Mouse (Mus musculus) thymus, adult 2 months (tissue): ENCODE data around the gene Fbxl15. TPM values are rescaled to one million over a fixed set of nuclear protein-coding genes. Genes with fewer than 3 reads are reported as not detected.
A peak's percentile ranks its signal among the peaks of the same experiment; 100 is the strongest.

ENCODE experiments used
- DNase-seq: peaks from one replicate; pipeline ENCODE4 v3.0.0; 2021
- H3K27ac ChIP-seq: fragments of 200-500 bp; 2 replicates; pipeline ENCODE4 v1.5.1; 2012; ENCODE audit warnings: low read length, control low read depth; ENCODE audit not compliant: control insufficient read depth, insufficient read depth
- H3K27me3 ChIP-seq: fragments of 200-500 bp; 2 replicates; pipeline ENCODE4 v1.6.1; 2012; ENCODE audit warnings: mild to moderate bottlenecking, low read length, moderate library complexity, mixed read lengths; ENCODE audit not compliant: control insufficient read depth, insufficient read depth
- H3K36me3 ChIP-seq: fragments of 200-500 bp; 2 replicates; pipeline ENCODE4 v1.6.1; 2012; ENCODE audit warnings: mild to moderate bottlenecking, low read length, moderate library complexity; ENCODE audit not compliant: control insufficient read depth, insufficient read depth
- H3K4me1 ChIP-seq: fragments of 200-500 bp; replicated peaks from 2 replicates; pipeline ENCODE4 v1.6.1; 2012; ENCODE audit warnings: low read length; ENCODE audit not compliant: control insufficient read depth, insufficient read depth
- H3K4me3 ChIP-seq: fragments of 200-500 bp; 2 replicates; pipeline ENCODE4 v1.5.1; 2012; ENCODE audit warnings: mild to moderate bottlenecking, low read length, control low read depth, moderate library complexity; ENCODE audit not compliant: control insufficient read depth, insufficient read depth
- CTCF ChIP-seq: fragments of 200-500 bp; IDR thresholded peaks from 2 replicates; pipeline ENCODE4 v1.5.1; 2012; ENCODE audit warnings: mild to moderate bottlenecking, control low read depth, low read length, moderate library complexity, borderline replicate concordance; ENCODE audit not compliant: control insufficient read depth, poor library complexity, insufficient read depth; ENCODE audit errors: extremely low read depth
- POLR2A ChIP-seq: fragments of 200-500 bp; IDR thresholded peaks from 2 replicates; pipeline ENCODE4 v1.6.1; 2012; ENCODE audit warnings: mild to moderate bottlenecking, low read length, control low read depth, moderate library complexity; ENCODE audit not compliant: control insufficient read depth, poor library complexity, insufficient read depth; ENCODE audit errors: extremely low read depth
- WGBS: fragments of 180-500 bp; shearing (Covaris S2); methylation state at CpG from one replicate; pipeline ENCODE4 v1.1.7; 2018; 5-methylcytosine and 5-hydroxymethylcytosine counted together
- polyA plus RNA-seq: library from polyadenylated mRNA; depleted of rRNA; stranded (reverse); fragments of >200 nt; gene quantifications from 2 replicates; pipeline ENCODE4 v1.2.3, GENCODE M21; 2012

Gene Fbxl15
- polyA plus RNA-seq, 1 experiment = 15.2 TPM

DNA sequence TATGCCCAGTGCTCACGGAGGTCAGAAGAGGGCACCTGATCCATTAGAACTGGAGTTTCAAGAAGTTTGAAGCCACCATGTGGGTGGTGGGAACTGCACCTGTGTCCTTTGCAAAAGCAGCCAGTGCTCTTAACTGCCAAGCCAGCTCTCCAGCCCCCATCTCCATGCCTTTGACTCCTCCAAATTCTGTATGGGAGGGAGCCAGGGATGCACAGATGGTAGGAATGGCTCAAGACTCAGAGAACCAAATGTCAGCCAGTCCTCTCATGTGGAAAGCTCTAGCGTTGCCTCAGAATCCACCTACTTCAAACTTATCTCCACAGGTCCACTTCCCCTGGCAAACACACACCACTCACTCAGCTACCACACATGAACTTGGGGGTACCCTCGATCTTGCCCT is 5.9 kb downstream of the Fbxl15 start:
- 90% methylated on average over 3 of the region's 3 CpGs for WGBS
- Histone ChIP-seq H3K36me3 (no peaks in the 10 kb centered on the region), H3K4me1 (peaks cover 15% of the 10 kb centered on the region), H3K4me3 (no peak overlapping the region), H3K27ac (no peak overlapping the region), H3K27me3 (no peaks in the 10 kb centered on the region; the same call in 1 of the 2 replicates)
- DNase-seq = no peak
- TF ChIP-seq CTCF = no peak
- no peak for TF ChIP-seq POLR2A

DNA sequence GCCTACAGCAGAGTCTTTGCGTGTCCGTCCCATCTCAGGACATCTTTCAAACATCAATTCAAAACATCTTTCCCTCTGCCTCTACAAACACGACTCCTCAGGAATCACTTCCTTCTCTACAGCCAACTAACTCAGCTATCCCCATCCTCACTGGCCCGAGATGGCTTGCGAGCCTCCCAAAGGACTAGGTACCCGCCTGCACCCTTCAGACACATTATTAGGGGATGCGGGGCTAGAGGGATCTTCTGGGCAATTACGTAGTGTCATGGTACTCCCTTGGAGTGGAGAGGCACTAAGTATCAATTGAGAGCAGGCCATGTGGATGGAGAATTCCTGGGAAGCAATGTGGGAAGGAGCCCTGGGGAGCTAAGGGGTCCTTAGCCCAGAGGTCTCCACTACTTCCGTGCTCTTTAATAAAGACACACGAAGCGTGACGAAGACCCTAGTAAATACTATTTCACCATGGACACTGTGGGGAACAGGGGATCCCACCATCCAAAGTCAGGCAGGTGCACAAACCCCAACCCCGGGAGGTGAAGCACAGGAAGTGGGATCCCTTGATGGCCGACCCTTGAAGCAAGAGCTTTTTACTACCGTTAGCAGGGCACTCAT is 9.8 kb downstream of the Fbxl15 start:
- DNase-seq = no peak
- TF ChIP-seq CTCF (no peak), POLR2A (0 out of 2 replicates have a peak, but pooled peaks have one; percentile 8)
- no peaks in the 10 kb centered on the region for H3K36me3 ChIP-seq
- H3K4me1 ChIP-seq = peaks cover 15% of the 10 kb centered on the region
- H3K27ac ChIP-seq = no peak overlapping the region
- H3K27me3 ChIP-seq = no peaks in the 10 kb centered on the region
- peak overlapping the region; percentile 72 for H3K4me3 ChIP-seq
- WGBS = 45% methylated on average over 15 of the region's 15 CpGs

DNA sequence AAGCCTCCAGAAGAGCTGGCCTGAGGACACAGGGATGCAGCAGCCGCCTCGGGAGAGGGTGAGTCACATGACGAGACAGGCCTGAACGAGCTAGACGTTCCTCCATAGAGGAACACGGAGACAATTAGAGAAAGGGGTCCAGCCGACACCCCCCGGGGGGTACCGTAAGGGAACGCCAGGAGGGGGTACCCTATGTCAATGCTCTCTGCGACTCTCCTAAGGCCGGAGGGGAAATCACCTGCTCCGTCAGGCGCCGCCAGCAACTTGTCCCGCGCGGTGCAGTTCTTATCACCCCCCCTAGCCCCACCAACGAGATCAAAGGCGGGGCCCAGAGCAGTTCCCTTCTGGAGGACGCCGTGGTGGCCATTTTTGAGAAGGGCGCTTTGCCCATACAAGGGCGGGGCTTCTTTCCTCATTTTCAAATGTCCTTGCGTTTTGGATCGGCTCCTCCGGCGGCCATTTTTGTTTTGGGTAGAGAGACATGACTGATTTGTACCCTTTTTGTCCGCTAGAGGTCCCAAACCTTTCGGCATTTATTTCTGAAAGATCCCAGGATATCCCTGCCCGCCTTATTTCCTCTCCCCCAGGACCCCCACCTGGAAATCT is 10.4 kb downstream of the Fbxl15 start, which contains the start of gene Cuedc2:
Gene Cuedc2 (minus strand): TSS at position 372 of the 606 bp plus-strand sequence.
- WGBS = under 1% methylated on average over 31 of the region's 31 CpGs
- DNase-seq = peak; percentile 96
- Histone ChIP-seq H3K27ac (peak within 1 kb of the TSS; percentile 13; the same call in 1 of the 2 replicates), H3K36me3 (no peaks in the 10 kb centered on the region), H3K4me3 (peak within 1 kb of the TSS; percentile 72), H3K27me3 (no peaks in the 10 kb centered on the region), H3K4me1 (peaks cover 15% of the 10 kb centered on the region)
- TF ChIP-seq POLR2A = 0 out of 2 replicates have a peak, but pooled peaks have one; percentile 9
- TF ChIP-seq CTCF = 0 out of 2 replicates have a peak, but pooled peaks have one; percentile 11

DNA sequence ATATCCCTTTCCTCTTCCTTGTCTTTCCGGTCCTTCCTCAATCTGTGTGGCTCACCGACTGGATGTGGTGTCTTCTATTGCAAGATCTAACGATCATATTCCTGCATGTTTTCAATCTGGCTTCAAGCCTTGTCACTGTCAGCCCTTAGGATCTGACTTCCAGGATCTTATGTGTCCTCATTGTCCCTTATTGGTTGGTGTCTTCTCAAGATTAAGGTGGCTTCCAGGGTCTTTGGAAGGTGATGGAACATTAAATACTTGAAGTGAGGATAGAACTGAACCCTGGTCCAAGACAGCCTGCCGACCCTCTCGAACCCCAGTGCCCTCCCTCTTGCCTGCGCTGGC is 10.9 kb downstream of the Fbxl15 start:
- TF ChIP-seq CTCF (no peak), POLR2A (no peak)
- H3K4me3 ChIP-seq = no peak overlapping the region
- H3K4me1 ChIP-seq = peaks cover 15% of the 10 kb centered on the region
- no peaks in the 10 kb centered on the region for H3K36me3 ChIP-seq
- no peak for DNase-seq
- H3K27ac ChIP-seq = no peak overlapping the region
- WGBS = 4% methylated on average over 6 of the region's 6 CpGs
- H3K27me3 ChIP-seq = no peaks in the 10 kb centered on the region

DNA sequence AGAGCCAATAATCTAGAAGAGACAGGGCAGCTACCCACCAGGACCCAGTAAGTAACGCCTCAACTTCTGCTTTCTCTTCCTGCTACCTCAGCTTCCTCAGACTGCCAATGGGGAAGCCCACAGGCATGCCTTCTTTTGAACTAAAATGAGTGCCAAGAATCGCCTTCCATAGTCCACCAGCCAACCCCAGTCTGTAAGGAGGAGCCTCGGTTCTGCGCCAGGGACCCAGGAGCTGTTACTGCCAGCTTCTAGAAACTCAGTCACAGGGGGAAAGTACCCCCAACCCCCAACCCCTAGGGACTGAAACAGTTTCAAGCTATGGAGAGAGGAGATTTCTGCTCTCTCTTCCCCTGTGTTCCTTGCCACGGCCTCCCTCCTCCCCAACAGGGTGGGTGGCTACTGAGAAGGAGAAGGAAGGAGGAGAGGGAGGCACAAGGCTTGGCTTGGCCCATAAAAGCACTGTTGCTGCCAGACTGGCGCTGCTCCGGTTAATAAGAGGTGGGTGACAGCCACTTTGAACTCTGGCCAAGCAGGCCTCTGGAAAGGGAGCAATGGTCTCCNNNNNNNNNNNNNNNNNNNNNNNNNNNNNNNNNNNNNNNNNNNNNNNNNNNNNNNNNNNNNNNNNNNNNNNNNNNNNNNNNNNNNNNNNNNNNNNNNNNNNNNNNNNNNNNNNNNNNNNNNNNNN is 11.4 kb downstream of the Fbxl15 start:
- 26% methylated on average over 7 of the region's 7 CpGs for WGBS
- DNase-seq = no peak
- TF ChIP-seq POLR2A (no peak), CTCF (no peak)
- H3K4me1 ChIP-seq = peaks cover 15% of the 10 kb centered on the region
- no peaks in the 10 kb centered on the region for H3K36me3 ChIP-seq
- H3K4me3 ChIP-seq = no peak overlapping the region
- H3K27ac ChIP-seq = peak overlapping the region; percentile 13; the same call in 1 of the 2 replicates
- no peaks in the 10 kb centered on the region for H3K27me3 ChIP-seq

DNA sequence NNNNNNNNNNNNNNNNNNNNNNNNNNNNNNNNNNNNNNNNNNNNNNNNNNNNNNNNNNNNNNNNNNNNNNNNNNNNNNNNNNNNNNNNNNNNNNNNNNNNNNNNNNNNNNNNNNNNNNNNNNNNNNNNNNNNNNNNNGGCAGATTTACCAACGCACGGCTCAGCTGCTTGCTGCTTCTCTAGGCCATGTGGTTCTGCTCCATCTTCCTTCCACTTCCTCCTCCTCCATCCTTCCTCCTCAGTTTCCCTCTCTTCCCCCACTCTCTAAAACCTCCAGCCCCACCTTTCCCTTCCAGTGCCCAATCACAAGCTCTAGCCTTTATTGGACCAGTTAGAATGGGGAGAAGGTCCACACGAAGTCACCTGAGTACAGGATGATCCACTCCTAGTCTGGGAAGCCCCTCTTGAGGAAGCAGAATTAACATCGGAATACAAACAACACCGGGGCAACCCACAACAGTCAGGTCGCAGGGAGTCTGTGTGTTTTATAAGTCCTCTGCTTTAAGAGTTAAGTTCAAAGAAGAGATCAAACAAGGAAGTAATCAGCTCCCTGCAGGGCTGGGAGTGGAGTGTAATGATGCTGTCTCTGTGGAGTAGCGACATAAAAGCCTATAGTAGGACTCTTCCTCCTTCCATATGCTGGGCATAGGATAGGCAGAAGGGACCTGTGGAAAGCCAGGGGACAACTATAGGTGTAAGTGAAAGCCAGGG is 16.9 kb downstream of the Fbxl15 start:
- TF ChIP-seq CTCF (no peak), POLR2A (no peak)
- no peak overlapping the region for H3K27ac ChIP-seq
- WGBS = 59% methylated on average over 7 of the region's 7 CpGs
- DNase-seq = no peak
- H3K4me1 ChIP-seq = peaks cover 9% of the 10 kb centered on the region
- H3K4me3 ChIP-seq = no peak overlapping the region
- no peaks in the 10 kb centered on the region for H3K36me3 ChIP-seq
- peaks cover 2% of the 10 kb centered on the region; the same call in 1 of the 2 replicates for H3K27me3 ChIP-seq
